Mouse (Mus musculus) c-Kit-negative CD71-positive TER-119-positive erythroid progenitor cells, embryonic 14.5 days (primary cell): ENCODE measurements around the gene Fam193a.

Experiments
- DNase-seq: peaks from one replicate; pipeline ENCODE4 v3.0.0-alpha.2; 2013; ENCODE audit warnings: low read depth, low spot score

Fam193a gene

GRCm38 (mm10) chr5:34381700-34382099 is 12.0 kb downstream of the Fam193a start:
- no peak for DNase-seq

- DNase-seq: no peak
Measured at GRCm38 (mm10) chr5:34385616-34386015, 15.9 kb downstream of the Fam193a start.

- DNase-seq: no peak
Measured at GRCm38 (mm10) chr5:34386744-34387143, 17.0 kb downstream of the Fam193a start.

GRCm38 (mm10) chr5:34393251-34393650 is 23.5 kb downstream of the Fam193a start:
- no peak for DNase-seq

GRCm38 (mm10) chr5:34395347-34395746 is 25.6 kb downstream of the Fam193a start:
- no peak for DNase-seq

- no peak for DNase-seq
Measured at GRCm38 (mm10) chr5:34395850-34396540, 26.3 kb downstream of the Fam193a start.

GRCm38 (mm10) chr5:34397866-34398265 is 28.1 kb downstream of the Fam193a start:
- DNase-seq: no peak

- DNase-seq: no peak
Measured at GRCm38 (mm10) chr5:34398326-34398725, 28.6 kb downstream of the Fam193a start.

GRCm38 (mm10) chr5:34407366-34407918 is 37.7 kb downstream of the Fam193a start:
- DNase-seq: no peak

GRCm38 (mm10) chr5:34409002-34409401 is 39.3 kb downstream of the Fam193a start:
- DNase-seq: no peak

GRCm38 (mm10) chr5:34410819-34411218 is 41.1 kb downstream of the Fam193a start:
- DNase-seq: no peak

GRCm38 (mm10) chr5:34413921-34414320 is 44.2 kb downstream of the Fam193a start:
- no peak for DNase-seq

- DNase-seq: no peak
Measured at GRCm38 (mm10) chr5:34417251-34418008, 47.7 kb downstream of the Fam193a start.

- DNase-seq: no peak
Measured at GRCm38 (mm10) chr5:34419188-34419587, 49.5 kb downstream of the Fam193a start.

GRCm38 (mm10) chr5:34430776-34431175 is 61.0 kb downstream of the Fam193a start:
- no peak for DNase-seq

GRCm38 (mm10) chr5:34433786-34434185 is 64.1 kb downstream of the Fam193a start:
- DNase-seq: no peak

- no peak for DNase-seq
Measured at GRCm38 (mm10) chr5:34434241-34434640, 64.5 kb downstream of the Fam193a start.

GRCm38 (mm10) chr5:34438052-34438451 is 68.3 kb downstream of the Fam193a start:
- no peak for DNase-seq

- DNase-seq: no peak
Measured at GRCm38 (mm10) chr5:34438659-34439058, 68.9 kb downstream of the Fam193a start.

GRCm38 (mm10) chr5:34439768-34440167 is 70.0 kb downstream of the Fam193a start:
- DNase-seq: no peak

GRCm38 (mm10) chr5:34441797-34442196 is 72.1 kb downstream of the Fam193a start:
- no peak for DNase-seq

- no peak for DNase-seq
Measured at GRCm38 (mm10) chr5:34446207-34446606, 76.5 kb downstream of the Fam193a start.

GRCm38 (mm10) chr5:34458994-34459393 is 89.3 kb downstream of the Fam193a start:
- no peak for DNase-seq
